ENCODE assay signal across 29 mouse cellular contexts in the genomic region with DNA sequence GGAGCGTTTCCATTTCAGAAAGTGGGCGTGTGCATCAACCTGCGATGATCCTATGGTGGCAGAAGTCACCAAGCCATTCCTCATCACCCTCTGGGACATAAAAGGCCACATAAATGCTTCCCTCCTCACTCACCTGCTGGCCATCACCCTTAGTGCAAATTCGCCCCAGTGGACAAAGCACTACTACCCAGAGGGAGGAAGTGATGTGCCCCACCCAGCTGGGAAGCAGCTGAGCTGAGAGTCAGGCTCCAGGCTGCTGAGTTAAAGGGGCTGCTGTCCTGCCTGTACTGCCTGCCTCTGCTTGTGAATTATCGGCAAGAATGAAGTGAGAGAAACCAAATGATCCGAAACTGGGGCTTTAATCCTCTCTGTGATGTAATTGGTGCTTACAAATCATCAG. TPM values are rescaled to one million over a fixed set of nuclear protein-coding genes. Genes with fewer than 3 reads are reported as not detected.
DNase-seq lines count a peak whose midpoint lies in the region; ATAC-seq and TF ChIP-seq lines count a peak whose summit lies in the region.
"Had no signal": no experiment of that assay in that cellular context is flagged by ENCODE, and none has a peak within 500 bp of the region (broad histone marks: within the 10 kb centered on the region; RNA-seq: fewer than 3 reads in every experiment).

No protein-coding gene starts in this region.

- no peak overlapping the region for H3K9ac ChIP-seq in heart, embryonic 12.5 days
- H3K9ac ChIP-seq in liver, embryonic 16.5 days (ENCODE audit: low read depth, low read length): no peak overlapping the region
- H3K9ac ChIP-seq: forebrain, postnatal 0 days; heart, embryonic 15.5 days; intestine, embryonic 15.5 days; neural tube, embryonic 13.5 days had no signal

- no peaks in the 10 kb centered on the region for H3K27me3 ChIP-seq in heart, embryonic 12.5 days (replicated peaks)
- H3K27me3 ChIP-seq in liver, embryonic 16.5 days (ENCODE audit: control insufficient read depth, insufficient read depth, low read depth, low read length): no peaks in the 10 kb centered on the region
- H3K27me3 ChIP-seq in thymus, adult 2 months (ENCODE audit: control insufficient read depth, insufficient read depth, low read length): no peaks in the 10 kb centered on the region
- H3K27me3 ChIP-seq: CH12.LX; heart, embryonic 15.5 days; intestine, embryonic 15.5 days; neural tube, embryonic 13.5 days; Patski had no signal

- no peak overlapping the region for H3K4me2 ChIP-seq in heart, embryonic 12.5 days
- no peak overlapping the region for H3K4me2 ChIP-seq in liver, embryonic 16.5 days (ENCODE audit: low read depth, low read length)
- H3K4me2 ChIP-seq: heart, embryonic 15.5 days; intestine, embryonic 15.5 days; neural tube, embryonic 13.5 days had no signal

- H3K36me3 ChIP-seq in heart, embryonic 12.5 days: no peaks in the 10 kb centered on the region
- no peaks in the 10 kb centered on the region for H3K36me3 ChIP-seq in liver, embryonic 16.5 days (ENCODE audit: control insufficient read depth, insufficient read depth)
- no peaks in the 10 kb centered on the region for H3K36me3 ChIP-seq in thymus, adult 2 months (ENCODE audit: control insufficient read depth, insufficient read depth, low read length)
- H3K36me3 ChIP-seq: G1E; heart, embryonic 15.5 days; intestine, embryonic 15.5 days; midbrain, embryonic 10.5 days; neural tube, embryonic 13.5 days had no signal

- H3K4me1 ChIP-seq in heart, embryonic 12.5 days (replicated peaks): peaks cover 5% of the 10 kb centered on the region
- peaks cover 32% of the 10 kb centered on the region for H3K4me1 ChIP-seq in liver, embryonic 16.5 days (ENCODE audit: control insufficient read depth, low read depth, low read length)
- no peaks in the 10 kb centered on the region for H3K4me1 ChIP-seq in thymus, adult 2 months (replicated peaks; ENCODE audit: control insufficient read depth, insufficient read depth, low read length)
- H3K4me1 ChIP-seq: heart, embryonic 15.5 days; neural tube, embryonic 13.5 days had no signal

- TF ChIP-seq POLR2A in thymus, adult 2 months (IDR thresholded peaks at IDR 0.05; ENCODE audit: control insufficient read depth, extremely low read depth, insufficient read depth, low read length, poor library complexity): no peak

- no peak for TF ChIP-seq CTCF in thymus, adult 2 months (IDR thresholded peaks at IDR 0.05; ENCODE audit: borderline replicate concordance, control insufficient read depth, extremely low read depth, insufficient read depth, low read length, poor library complexity)

- H3K27ac ChIP-seq in heart, embryonic 12.5 days (ENCODE audit: poor library complexity, severe bottlenecking): no peak overlapping the region
- H3K27ac ChIP-seq in liver, embryonic 16.5 days (ENCODE audit: low read length): no peak overlapping the region
- H3K27ac ChIP-seq in thymus, adult 2 months (ENCODE audit: control insufficient read depth, insufficient read depth, low read length): no peak overlapping the region
- H3K27ac ChIP-seq: heart, embryonic 15.5 days; intestine, embryonic 15.5 days; midbrain, embryonic 10.5 days; neural tube, embryonic 13.5 days had no signal

- H3K9me3 ChIP-seq in heart, embryonic 12.5 days (replicated peaks): no peaks in the 10 kb centered on the region
- H3K9me3 ChIP-seq in liver, embryonic 16.5 days (replicated peaks; ENCODE audit: control insufficient read depth, low read length): no peaks in the 10 kb centered on the region
- H3K9me3 ChIP-seq: G1E; heart, embryonic 15.5 days; intestine, embryonic 15.5 days; midbrain, embryonic 10.5 days; neural tube, embryonic 13.5 days had no signal

- ATAC-seq in heart, embryonic 12.5 days (ENCODE audit: insufficient number of reproducible peaks, low FRiP score): peak; percentile 81
- peak; percentile 42 for ATAC-seq in common myeloid progenitor, adult 5-6 weeks (replicated peaks; ENCODE audit: low read depth, poor library complexity, severe bottlenecking)
- ATAC-seq in erythroblast, adult 5-6 weeks (replicated peaks; ENCODE audit: low FRiP score, poor library complexity, severe bottlenecking): peak; percentile 52; the same call in 1 of the 2 replicates
- peak; percentile 54; the same call in 1 of the 2 replicates for ATAC-seq in liver, embryonic 16.5 days (ENCODE audit: low read depth)
- ATAC-seq: forebrain, postnatal 0 days; hindbrain, embryonic 16.5 days; intestine, embryonic 15.5 days; midbrain, embryonic 16.5 days; Patski had no signal

- DNase-seq in heart, adult 8-10 months (ENCODE audit: low spot score): no peak
- no peak for DNase-seq in thymus, adult 2 months
- no peak for DNase-seq in cerebellum, adult 18-20 months
- DNase-seq: B cell, adult 2 months; cerebellum, adult 11-12 months; cerebellum, postnatal 25 days; embryo, embryonic 11 days; forebrain, postnatal 0 days; heart, postnatal 4 days; kidney, adult 8-10 months; kidney, postnatal 10 days; left cerebral cortex, postnatal 4 days; lung, postnatal 14 days; thymus, adult 18-20 months; thymus, postnatal 4 days had no signal

- 68% methylated on average over 6 of the region's 6 CpGs for WGBS in heart, embryonic 12.5 days
- WGBS in liver, embryonic 16.5 days (ENCODE audit: insufficient replicate concordance): 49% methylated on average over 6 of the region's 6 CpGs
- 78% methylated on average over 6 of the region's 6 CpGs for WGBS in thymus, adult 2 months

- H3K4me3 ChIP-seq in heart, embryonic 12.5 days: no peak overlapping the region
- no peak overlapping the region for H3K4me3 ChIP-seq in liver, embryonic 16.5 days (ENCODE audit: low read depth, low read length)
- no peak overlapping the region for H3K4me3 ChIP-seq in thymus, adult 2 months (ENCODE audit: control insufficient read depth, insufficient read depth, low read length)
- H3K4me3 ChIP-seq: heart, embryonic 15.5 days; intestine, embryonic 15.5 days; midbrain, embryonic 10.5 days; myocyte; neural tube, embryonic 13.5 days had no signal

RNA-seq across cellular contexts. Expression of gene Bpgm, which starts 49.9 kb away (rescaled TPM):
- polyA plus RNA-seq in heart, embryonic 12.5 days (2016; fragmentation: Nextera tagmentation; extraction: Ambion mirVana): 78.0 and 85.2 TPM in 2 replicates
- total RNA-seq in heart, adult 8-10 months (2022): 10 to 100 TPM; 27.1 to 53.5 (median 32.2) TPM
- total RNA-seq in common myeloid progenitor, adult 5-6 weeks (2017): 26.4 and 27.2 TPM in 2 replicates
- total RNA-seq in erythroblast, adult 5-6 weeks (2015; ENCODE audit: low replicate concordance): 601 and 720 TPM in 2 replicates
- total RNA-seq in erythroblast, adult 5-6 weeks (2017; ENCODE audit: low replicate concordance): 1,621 and 2,086 TPM in 2 replicates
- polyA plus RNA-seq in liver, embryonic 16.5 days (2015; fragmentation: Nextera tagmentation; extraction: Ambion mirVana): 223 TPM in 2 replicates
- 19.6 and 22.5 TPM in 2 replicates for polyA plus RNA-seq in thymus, adult 2 months (2012; rRNA removed)

Comparison
In these comparisons a context has a peak if more than half of its experiments do, and no peak if none do; other contexts are left out.
1. RNA of gene Bpgm, which starts 49.9 kb away (total RNA-seq): 601 to 2,086 TPM in erythroblast, adult 5-6 weeks; 27.1 to 53.5 TPM in heart, adult 8-10 months and 26.4 to 27.2 TPM in common myeloid progenitor, adult 5-6 weeks; every median in the first group is over 10 times any median in the second.
2. Peak in every context shown above with its lines, with median percentiles within 50 percentile points of each other: ATAC-seq.